Comparison of ENCODE assay signal across 17 mouse cellular contexts in genomic region chr9:43793411-43793810, GRCm38 (mm10).
"Had no signal": no experiment of that assay in that cellular context is flagged by ENCODE, and none has a peak within 500 bp of the region (broad histone marks: within the 10 kb centered on the region; RNA-seq: fewer than 3 reads in every experiment).

No protein-coding gene starts in this region.

- ATAC-seq: hindbrain, embryonic 16.5 days; intestine, embryonic 16.5 days; liver, embryonic 12.5 days had no signal

- DNase-seq: gastrocnemius, adult 2 months; gastrocnemius, postnatal 10 days; gastrocnemius, postnatal 25 days; heart, adult 18-20 months; heart, postnatal 10 days; heart, postnatal 4 days; kidney, adult 11 months; kidney, adult 2 months; kidney, adult 9 months; kidney, postnatal 14 days; kidney, postnatal 36 days; layer of hippocampus, adult 9-11 months; layer of hippocampus, postnatal 36 days; left cerebral cortex, postnatal 4 days had no signal
